Mouse (Mus musculus) testis, adult 2 months (tissue): ENCODE results near the gene Fyn.

Source experiments
- CTCF ChIP-seq: fragments of 200-500 bp; IDR thresholded peaks from 2 replicates; pipeline ENCODE4 v1.5.1; 2012; ENCODE audit warnings: low read depth, mild to moderate bottlenecking, inconsistent platforms, low read length, moderate library complexity; ENCODE audit not compliant: control insufficient read depth, insufficient read depth, insufficient replicate concordance
- POLR2A ChIP-seq: fragments of 200-500 bp; IDR thresholded peaks from 2 replicates; pipeline ENCODE4 v1.6.1; 2012; ENCODE audit warnings: low read depth, mild to moderate bottlenecking, inconsistent platforms, low read length, moderate library complexity; ENCODE audit not compliant: control insufficient read depth

DNA sequence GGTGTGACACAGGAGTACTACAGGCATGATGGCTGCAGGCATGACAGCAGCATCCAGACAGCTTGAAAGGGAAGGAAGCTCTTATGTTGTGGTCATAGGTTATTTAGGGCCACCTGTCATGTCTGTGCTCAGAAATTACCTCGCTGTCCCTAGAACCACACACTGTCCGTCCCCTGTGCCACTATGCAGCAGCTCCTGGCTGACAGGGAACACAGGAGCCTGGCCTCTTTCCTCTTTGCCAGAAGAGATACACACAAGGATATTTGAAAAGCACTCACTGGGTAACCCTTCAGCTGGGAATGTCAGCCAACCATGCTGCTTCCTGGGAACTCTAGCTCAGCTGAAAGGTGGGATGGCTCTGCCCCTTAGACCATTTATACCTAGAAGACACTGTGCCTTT lies 62.6 kb downstream of the Fyn start:
- no peak for TF ChIP-seq CTCF
- no peak for TF ChIP-seq POLR2A
